Mouse (Mus musculus): ENCODE measurements around the gene Ahdc1. TPM values are rescaled to one million over a fixed set of nuclear protein-coding genes. Genes with fewer than 3 reads are reported as not detected.
"Not testable (repeated sequence)": the region's sequence is repeated elsewhere in the genome, so short reads cannot be mapped to it uniquely, and the experiment has no call there.

The Ahdc1 gene
- total RNA-seq, 2 experiments from 2014 or later, result 72.1 to 86.9 TPM

GRCm38 (mm10) chr4:133093481-133094033 lies 82.5 kb downstream of the Ahdc1 start:
- DNase-seq (ENCODE audit: low spot score in 2 of 2), result no peak

GRCm38 (mm10) chr4:133094255-133094654 lies 83.2 kb downstream of the Ahdc1 start:
- DNase-seq (ENCODE audit: low spot score in 2 of 2), result no peak

GRCm38 (mm10) chr4:133094936-133095733 lies 84.1 kb downstream of the Ahdc1 start:
- peak; percentile 75 to 78 for DNase-seq (ENCODE audit: low spot score in 2 of 2)

GRCm38 (mm10) chr4:133095734-133096065 lies 84.6 kb downstream of the Ahdc1 start:
- not testable (repeated sequence) for DNase-seq (ENCODE audit: low spot score in 2 of 2)

- not testable (repeated sequence) for DNase-seq (ENCODE audit: low spot score in 2 of 2)
These were observed 85.6 kb downstream of the Ahdc1 start for GRCm38 (mm10) chr4:133096671-133097070.

- DNase-seq (ENCODE audit: low spot score in 2 of 2), result no peak
These were observed 90.7 kb downstream of the Ahdc1 start for GRCm38 (mm10) chr4:133101751-133102150.

GRCm38 (mm10) chr4:133103525-133104193 lies 92.6 kb downstream of the Ahdc1 start:
- no peak for DNase-seq (ENCODE audit: low spot score in 2 of 2)

GRCm38 (mm10) chr4:133104194-133104569 lies 93.1 kb downstream of the Ahdc1 start:
- DNase-seq (ENCODE audit: low spot score in 2 of 2), result no peak

GRCm38 (mm10) chr4:133106691-133107090 lies 95.6 kb downstream of the Ahdc1 start:
- no peak for DNase-seq (ENCODE audit: low spot score in 2 of 2)

GRCm38 (mm10) chr4:133107788-133108281 lies 96.8 kb downstream of the Ahdc1 start:
- DNase-seq (ENCODE audit: low spot score in 2 of 2), result peak in 1 of 2 experiments; percentile 56

- DNase-seq (ENCODE audit: low spot score in 2 of 2), result no peak
These were observed 97.6 kb downstream of the Ahdc1 start for GRCm38 (mm10) chr4:133108481-133109334.

GRCm38 (mm10) chr4:133109335-133109801 lies 98.3 kb downstream of the Ahdc1 start:
- no peak for DNase-seq (ENCODE audit: low spot score in 2 of 2)

- DNase-seq (ENCODE audit: low spot score in 2 of 2), result no peak
These were observed 101.2 kb downstream of the Ahdc1 start for GRCm38 (mm10) chr4:133112175-133112838.

GRCm38 (mm10) chr4:133113351-133113882 lies 102.4 kb downstream of the Ahdc1 start:
- DNase-seq (ENCODE audit: low spot score in 2 of 2), result no peak

GRCm38 (mm10) chr4:133114762-133115161 lies 103.7 kb downstream of the Ahdc1 start:
- DNase-seq (ENCODE audit: low spot score in 2 of 2), result no peak

- no peak for DNase-seq (ENCODE audit: low spot score in 2 of 2)
These were observed 104.8 kb downstream of the Ahdc1 start for GRCm38 (mm10) chr4:133115721-133116429.

GRCm38 (mm10) chr4:133116756-133117470 lies 105.9 kb downstream of the Ahdc1 start:
- DNase-seq (ENCODE audit: low spot score in 2 of 2), result no peak

GRCm38 (mm10) chr4:133117556-133118411 lies 106.7 kb downstream of the Ahdc1 start:
- DNase-seq (ENCODE audit: low spot score in 2 of 2), result peak; percentile 60 to 63

All from adrenal gland, adult 18-20 months (tissue).